ENCODE assay signal across 32 mouse cellular contexts in the genomic region with DNA sequence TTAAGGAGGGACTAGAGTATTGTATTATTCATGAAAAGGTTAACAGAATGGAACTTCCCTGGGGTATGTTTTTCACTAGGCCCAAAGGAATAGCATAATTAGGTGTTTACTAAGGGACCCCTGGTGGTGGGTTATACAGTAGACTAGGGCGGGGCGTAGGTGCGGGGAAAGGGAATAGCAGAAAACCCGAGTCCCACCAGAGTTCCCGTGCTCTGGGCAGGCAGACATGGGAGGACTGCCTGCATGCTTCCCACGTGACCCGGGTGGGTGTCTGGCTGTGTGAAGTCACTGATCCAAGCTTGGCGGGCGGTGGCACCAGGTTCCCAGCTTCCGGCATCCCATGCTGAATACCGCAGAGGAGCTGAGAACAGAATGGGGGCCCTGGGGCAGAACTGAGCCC. TPM values are rescaled to one million over a fixed set of nuclear protein-coding genes. Genes with fewer than 3 reads are reported as not detected.
"Had no signal": no experiment of that assay in that cellular context is flagged by ENCODE, and none has a peak within 500 bp of the region (broad histone marks: within the 10 kb centered on the region; RNA-seq: fewer than 3 reads in every experiment).

No protein-coding gene starts in this region.

- H3K4me3 ChIP-seq: heart, embryonic 12.5 days; heart, embryonic 13.5 days; heart, embryonic 15.5 days; hindbrain, embryonic 10.5 days; hindbrain, embryonic 12.5 days; hindbrain, embryonic 13.5 days; hindbrain, embryonic 15.5 days; intestine, embryonic 15.5 days; kidney, embryonic 15.5 days; layer of hippocampus, adult 2 months; left cerebral cortex, adult 2 months had no signal

- ATAC-seq: hindbrain, embryonic 16.5 days; hindbrain, postnatal 0 days; intestine, embryonic 15.5 days; intestine, embryonic 16.5 days; intestine, postnatal 0 days had no signal

- H3K9me3 ChIP-seq: hindbrain, embryonic 15.5 days; intestine, embryonic 15.5 days had no signal

- H3K27me3 ChIP-seq: hindbrain, embryonic 12.5 days; hindbrain, embryonic 13.5 days; hindbrain, embryonic 15.5 days; intestine, embryonic 15.5 days; kidney, embryonic 15.5 days had no signal

- H3K36me3 ChIP-seq: heart, embryonic 12.5 days; heart, embryonic 13.5 days; heart, embryonic 15.5 days; hindbrain, embryonic 10.5 days; hindbrain, embryonic 12.5 days; hindbrain, embryonic 13.5 days; hindbrain, embryonic 15.5 days; intestine, embryonic 15.5 days; kidney, embryonic 15.5 days had no signal

- DNase-seq: heart, postnatal 10 days; heart, postnatal 14 days; heart, postnatal 36 days; heart, postnatal 4 days; kidney, adult 11 months; kidney, adult 18-20 months; kidney, adult 2 months; kidney, adult 8-10 months; kidney, adult 9 months; kidney, postnatal 10 days; kidney, postnatal 14 days; kidney, postnatal 25 days; kidney, postnatal 36 days; kidney, postnatal 4 days; layer of hippocampus, adult 9-11 months; layer of hippocampus, postnatal 36 days had no signal

- H3K4me1 ChIP-seq: heart, embryonic 13.5 days; heart, embryonic 15.5 days; intestine, embryonic 15.5 days had no signal

RNA-seq across cellular contexts. Expression of a gene that starts 49.4 kb away (rescaled TPM):
- total RNA-seq: hematopoietic stem cell, adult 5-6 weeks had no signal
